Mouse (Mus musculus) E14TG2a.4 (cell line): Measurements from ENCODE around the gene Nkpd1.

ENCODE experiments used
- H3K27me3 ChIP-seq: 2 replicates; pipeline ENCODE4 v1.6.1; 2014; ENCODE audit warnings: low read length, control low read depth; ENCODE audit not compliant: insufficient read depth
- H3K36me3 ChIP-seq: 2 replicates; pipeline ENCODE4 v1.6.1; 2014; ENCODE audit warnings: low read length, control low read depth; ENCODE audit not compliant: insufficient read depth
- H3K4me1 ChIP-seq: replicated peaks from 2 replicates; pipeline ENCODE4 v1.6.1; 2014; ENCODE audit warnings: low read depth, low read length, control low read depth
- H3K4me3 ChIP-seq: replicated peaks from 2 replicates; pipeline ENCODE4 v1.5.1; 2014; ENCODE audit warnings: mild to moderate bottlenecking, low read length
- H3K9me3 ChIP-seq: 2 replicates; pipeline ENCODE4 v1.6.1; 2014; ENCODE audit warnings: low read length, control low read depth
- CTCF ChIP-seq: conservative IDR thresholded peaks from 2 replicates; pipeline ENCODE4 v1.5.1; 2014; ENCODE audit warnings: low read length
- NANOG ChIP-seq: IDR thresholded peaks from 2 replicates; pipeline ENCODE4 v1.6.1; 2014; ENCODE audit warnings: borderline replicate concordance, low read length, mixed read lengths
- POU5F1 ChIP-seq: IDR thresholded peaks from 2 replicates; pipeline ENCODE4 v1.6.1; 2014; ENCODE audit warnings: low read length, borderline replicate concordance

Gene Nkpd1

GRCm38 (mm10) chr7:19517652-19518365, at the start of gene Nkpd1:
Nkpd1 (plus strand) TSS chr7:19517838.
- Histone ChIP-seq H3K27me3 (peaks cover 69% of the 10 kb centered on the region), H3K9me3 (no peaks in the 10 kb centered on the region), H3K36me3 (no peaks in the 10 kb centered on the region; the same call in 1 of the 2 replicates), H3K4me1 (peaks cover 41% of the 10 kb centered on the region), H3K4me3 (peak within 1 kb of the TSS; percentile 55)
- no peak for TF ChIP-seq NANOG
- TF ChIP-seq CTCF = peak; percentile 27
- no peak for TF ChIP-seq POU5F1

GRCm38 (mm10) chr7:19468279-19468678, 49.4 kb upstream of the Nkpd1 start:
- Histone ChIP-seq H3K4me1 (peaks cover 76% of the 10 kb centered on the region), H3K27me3 (peaks cover 67% of the 10 kb centered on the region), H3K36me3 (no peaks in the 10 kb centered on the region), H3K4me3 (no peak overlapping the region), H3K9me3 (no peaks in the 10 kb centered on the region)
- no peak for TF ChIP-seq CTCF
- TF ChIP-seq POU5F1 = no peak
- no peak for TF ChIP-seq NANOG

GRCm38 (mm10) chr7:19469404-19469803, 48.2 kb upstream of the Nkpd1 start:
- Histone ChIP-seq H3K4me1 (peaks cover 72% of the 10 kb centered on the region), H3K36me3 (no peaks in the 10 kb centered on the region), H3K4me3 (peak overlapping the region; percentile 77), H3K27me3 (peaks cover 73% of the 10 kb centered on the region), H3K9me3 (no peaks in the 10 kb centered on the region)
- TF ChIP-seq POU5F1 = no peak
- no peak for TF ChIP-seq CTCF
- no peak for TF ChIP-seq NANOG

GRCm38 (mm10) chr7:19470308-19470707, 47.3 kb upstream of the Nkpd1 start:
- Histone ChIP-seq H3K9me3 (peaks cover 3% of the 10 kb centered on the region; the same call in 1 of the 2 replicates), H3K36me3 (no peaks in the 10 kb centered on the region), H3K4me3 (no peak overlapping the region), H3K27me3 (peaks cover 74% of the 10 kb centered on the region), H3K4me1 (peaks cover 63% of the 10 kb centered on the region)
- no peak for TF ChIP-seq CTCF

DNA sequence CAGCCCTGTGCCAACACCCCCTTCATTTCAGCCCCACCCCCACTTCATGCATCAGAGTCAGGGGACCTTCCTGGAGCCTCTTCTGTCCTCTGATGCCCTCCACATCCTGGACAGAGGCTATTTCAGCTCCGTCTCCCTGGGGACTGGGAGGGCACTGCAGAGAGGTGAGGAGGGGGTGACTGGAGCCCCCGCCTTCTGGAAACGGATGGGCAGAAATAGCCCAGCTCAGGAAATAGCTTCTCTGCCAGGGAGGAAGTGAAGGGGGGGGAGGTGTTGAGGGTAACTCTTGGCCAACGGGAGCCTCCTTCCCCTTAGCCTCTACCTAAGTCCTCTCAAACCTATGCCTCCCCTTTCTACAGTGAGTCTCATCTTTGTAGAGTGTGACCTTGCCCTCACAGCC, 45.2 kb upstream of the Nkpd1 start:
- TF ChIP-seq NANOG = no peak
- no peak for TF ChIP-seq POU5F1
- TF ChIP-seq CTCF = no peak
- Histone ChIP-seq H3K36me3 (no peaks in the 10 kb centered on the region), H3K27me3 (peaks cover 73% of the 10 kb centered on the region), H3K4me3 (no peak overlapping the region), H3K4me1 (peaks cover 52% of the 10 kb centered on the region), H3K9me3 (peaks cover 4% of the 10 kb centered on the region; the same call in 1 of the 2 replicates)

DNA sequence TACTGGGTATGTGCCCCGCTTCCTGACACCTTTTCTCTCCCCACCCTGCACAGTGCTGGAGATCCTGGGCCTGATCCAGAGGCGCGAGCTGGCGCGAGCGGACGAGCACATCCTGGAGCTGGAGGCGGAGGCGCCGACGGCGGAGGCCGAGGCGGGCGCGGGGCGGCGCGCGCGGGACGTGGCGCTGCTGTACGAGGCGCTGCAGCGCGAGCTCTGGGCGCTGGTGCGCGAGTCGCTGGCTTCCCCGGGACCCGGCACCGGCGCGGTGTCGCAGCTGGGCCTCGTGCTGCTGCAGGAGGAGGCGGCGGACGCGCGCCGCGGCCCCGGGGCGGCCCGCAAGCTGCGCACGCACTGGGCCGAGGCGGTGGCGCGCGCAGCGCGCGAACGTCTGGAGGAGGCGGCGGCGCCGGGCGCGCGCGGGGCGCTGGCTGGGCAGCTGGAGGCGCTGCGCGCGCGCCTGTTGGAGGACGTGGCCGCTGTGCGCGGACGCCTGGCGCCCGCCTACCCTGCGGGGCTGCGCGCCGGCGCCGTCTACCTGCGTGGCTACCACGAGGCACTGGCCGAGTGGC, 43.7 kb upstream of the Nkpd1 start:
- Histone ChIP-seq H3K27me3 (peaks cover 77% of the 10 kb centered on the region), H3K9me3 (peaks cover 4% of the 10 kb centered on the region; the same call in 1 of the 2 replicates), H3K4me3 (peak overlapping the region; percentile 79), H3K36me3 (no peaks in the 10 kb centered on the region), H3K4me1 (peaks cover 51% of the 10 kb centered on the region)
- TF ChIP-seq NANOG (no peak), POU5F1 (no peak), CTCF (no peak)

GRCm38 (mm10) chr7:19477084-19477483, 40.6 kb upstream of the Nkpd1 start:
- no peak for TF ChIP-seq NANOG

GRCm38 (mm10) chr7:19477624-19478384, 39.8 kb upstream of the Nkpd1 start:
- Histone ChIP-seq H3K27me3 (peaks cover 60% of the 10 kb centered on the region), H3K4me3 (no peak overlapping the region), H3K36me3 (no peaks in the 10 kb centered on the region), H3K9me3 (peaks cover 4% of the 10 kb centered on the region; the same call in 1 of the 2 replicates), H3K4me1 (peaks cover 26% of the 10 kb centered on the region; the same call in 1 of the 2 replicates)
- TF ChIP-seq NANOG = no peak
- no peak for TF ChIP-seq CTCF
- TF ChIP-seq POU5F1 = no peak

More at GRCm38 (mm10) chr7:19477084-19477483, 40.6 kb upstream of the Nkpd1 start:
- peaks cover 67% of the 10 kb centered on the region for H3K27me3 ChIP-seq
- peaks cover 4% of the 10 kb centered on the region; the same call in 1 of the 2 replicates for H3K9me3 ChIP-seq
- no peak overlapping the region for H3K4me3 ChIP-seq
- no peaks in the 10 kb centered on the region for H3K36me3 ChIP-seq
- H3K4me1 ChIP-seq = peaks cover 32% of the 10 kb centered on the region
